Mouse (Mus musculus): Measurements from ENCODE around the gene Setdb2. TPM values are rescaled to one million over a fixed set of nuclear protein-coding genes. Genes with fewer than 3 reads are reported as not detected.

The Setdb2 gene
- 7.1 and 9.6 TPM in 2 replicates for polyA plus RNA-seq (2015; fragmentation: Nextera tagmentation; extraction: Ambion mirVana)

- peak; percentile 100 for ATAC-seq
- peak within 1 kb of the TSS; percentile 48 for H3K27ac ChIP-seq (ENCODE audit: low read length)
- H3K36me3 ChIP-seq (ENCODE audit: control insufficient read depth, insufficient read depth): no peaks in the 10 kb centered on the region
- peak within 1 kb of the TSS; percentile 78 for H3K4me3 ChIP-seq (replicated peaks; ENCODE audit: low read length)
- no peaks in the 10 kb centered on the region for H3K27me3 ChIP-seq (replicated peaks; ENCODE audit: control insufficient read depth, insufficient read depth, low read length)
- WGBS: under 1% methylated on average over 66 of the region's 66 CpGs
- H3K4me2 ChIP-seq (ENCODE audit: low read length): peak within 1 kb of the TSS; percentile 95
- no peaks in the 10 kb centered on the region for H3K9me3 ChIP-seq (ENCODE audit: control insufficient read depth, low read length)
- H3K9ac ChIP-seq (replicated peaks; ENCODE audit: low read depth, low read length): peak within 1 kb of the TSS; percentile 75
- H3K4me1 ChIP-seq (replicated peaks; ENCODE audit: control insufficient read depth, insufficient read depth, low read length): peaks cover 10% of the 10 kb centered on the region
Observed at GRCm38 (mm10) chr14:59440558-59441471, at the start of gene Setdb2, which contains the start of gene Cab39l. Gene Setdb2 (minus strand): TSS chr14:59440884. Gene Cab39l (plus strand): TSS chr14:59440972.

- Histone ChIP-seq H3K4me1 (replicated peaks; ENCODE audit: control insufficient read depth, insufficient read depth, low read length) (no peaks in the 10 kb centered on the region), H3K36me3 (ENCODE audit: control insufficient read depth, insufficient read depth) (no peaks in the 10 kb centered on the region), H3K4me3 (replicated peaks; ENCODE audit: low read length) (no peak overlapping the region), H3K27ac (ENCODE audit: low read length) (no peak overlapping the region), H3K9ac (replicated peaks; ENCODE audit: low read depth, low read length) (no peak overlapping the region), H3K9me3 (ENCODE audit: control insufficient read depth, low read length) (no peaks in the 10 kb centered on the region), H3K4me2 (ENCODE audit: low read length) (no peak overlapping the region), H3K27me3 (replicated peaks; ENCODE audit: control insufficient read depth, insufficient read depth, low read length) (no peaks in the 10 kb centered on the region)
- 93% methylated on average over 4 of the region's 4 CpGs for WGBS
- no peak for ATAC-seq
Observed at GRCm38 (mm10) chr14:59485247-59485810, 44.6 kb upstream of the Setdb2 start.

- H3K4me2 ChIP-seq (ENCODE audit: low read length): no peak overlapping the region
- H3K27me3 ChIP-seq (replicated peaks; ENCODE audit: control insufficient read depth, insufficient read depth, low read length): no peaks in the 10 kb centered on the region
- no peak for ATAC-seq
- no peak overlapping the region for H3K4me3 ChIP-seq (replicated peaks; ENCODE audit: low read length)
- no peaks in the 10 kb centered on the region for H3K9me3 ChIP-seq (ENCODE audit: control insufficient read depth, low read length)
- H3K4me1 ChIP-seq (replicated peaks; ENCODE audit: control insufficient read depth, insufficient read depth, low read length): no peaks in the 10 kb centered on the region
- no peak overlapping the region for H3K27ac ChIP-seq (ENCODE audit: low read length)
- 72% methylated on average over 6 of the region's 6 CpGs for WGBS
- no peak overlapping the region for H3K9ac ChIP-seq (replicated peaks; ENCODE audit: low read depth, low read length)
- H3K36me3 ChIP-seq (ENCODE audit: control insufficient read depth, insufficient read depth): no peaks in the 10 kb centered on the region
Observed at GRCm38 (mm10) chr14:59478699-59479098, 38.0 kb upstream of the Setdb2 start.

- no peak for ATAC-seq
- no peaks in the 10 kb centered on the region for H3K4me1 ChIP-seq (replicated peaks; ENCODE audit: control insufficient read depth, insufficient read depth, low read length)
- no peaks in the 10 kb centered on the region for H3K9me3 ChIP-seq (ENCODE audit: control insufficient read depth, low read length)
- no peaks in the 10 kb centered on the region for H3K36me3 ChIP-seq (ENCODE audit: control insufficient read depth, insufficient read depth)
- no peaks in the 10 kb centered on the region for H3K27me3 ChIP-seq (replicated peaks; ENCODE audit: control insufficient read depth, insufficient read depth, low read length)
- no peak overlapping the region for H3K4me2 ChIP-seq (ENCODE audit: low read length)
- no peak overlapping the region for H3K9ac ChIP-seq (replicated peaks; ENCODE audit: low read depth, low read length)
- no peak overlapping the region for H3K4me3 ChIP-seq (replicated peaks; ENCODE audit: low read length)
- WGBS: 82% methylated on average over 1 of the region's 1 CpGs
- no peak overlapping the region for H3K27ac ChIP-seq (ENCODE audit: low read length)
Observed at GRCm38 (mm10) chr14:59470781-59471180, 30.1 kb upstream of the Setdb2 start.

GRCm38 (mm10) chr14:59467798-59468197 is 27.1 kb upstream of the Setdb2 start:
- Histone ChIP-seq H3K9ac (replicated peaks; ENCODE audit: low read depth, low read length) (no peak overlapping the region), H3K4me2 (ENCODE audit: low read length) (no peak overlapping the region), H3K27ac (ENCODE audit: low read length) (no peak overlapping the region), H3K9me3 (ENCODE audit: control insufficient read depth, low read length) (no peaks in the 10 kb centered on the region), H3K4me3 (replicated peaks; ENCODE audit: low read length) (no peak overlapping the region), H3K4me1 (replicated peaks; ENCODE audit: control insufficient read depth, insufficient read depth, low read length) (no peaks in the 10 kb centered on the region), H3K27me3 (replicated peaks; ENCODE audit: control insufficient read depth, insufficient read depth, low read length) (no peaks in the 10 kb centered on the region), H3K36me3 (ENCODE audit: control insufficient read depth, insufficient read depth) (no peaks in the 10 kb centered on the region)
- ATAC-seq: no peak
- 74% methylated on average over 1 of the region's 1 CpGs for WGBS

GRCm38 (mm10) chr14:59466503-59466902 is 25.8 kb upstream of the Setdb2 start:
- Histone ChIP-seq H3K9ac (replicated peaks; ENCODE audit: low read depth, low read length) (no peak overlapping the region), H3K4me1 (replicated peaks; ENCODE audit: control insufficient read depth, insufficient read depth, low read length) (no peaks in the 10 kb centered on the region)

GRCm38 (mm10) chr14:59447981-59448380 is 7.3 kb upstream of the Setdb2 start:
- no peaks in the 10 kb centered on the region for H3K36me3 ChIP-seq (ENCODE audit: control insufficient read depth, insufficient read depth)
- no peak overlapping the region for H3K9ac ChIP-seq (replicated peaks; ENCODE audit: low read depth, low read length)
- H3K27ac ChIP-seq (ENCODE audit: low read length): no peak overlapping the region
- no peaks in the 10 kb centered on the region for H3K4me1 ChIP-seq (replicated peaks; ENCODE audit: control insufficient read depth, insufficient read depth, low read length)
- no peaks in the 10 kb centered on the region for H3K27me3 ChIP-seq (replicated peaks; ENCODE audit: control insufficient read depth, insufficient read depth, low read length)
- H3K9me3 ChIP-seq (ENCODE audit: control insufficient read depth, low read length): 0 out of 2 replicates have a peak, but pooled peaks cover 4% of the 10 kb centered on the region
- no peak for ATAC-seq
- H3K4me2 ChIP-seq (ENCODE audit: low read length): no peak overlapping the region
- H3K4me3 ChIP-seq (replicated peaks; ENCODE audit: low read length): no peak overlapping the region

More at GRCm38 (mm10) chr14:59466503-59466902, 25.8 kb upstream of the Setdb2 start:
- WGBS: 93% methylated on average over 2 of the region's 2 CpGs
- no peaks in the 10 kb centered on the region for H3K27me3 ChIP-seq (replicated peaks; ENCODE audit: control insufficient read depth, insufficient read depth, low read length)
- H3K9me3 ChIP-seq (ENCODE audit: control insufficient read depth, low read length): no peaks in the 10 kb centered on the region
- ATAC-seq: no peak
- H3K4me3 ChIP-seq (replicated peaks; ENCODE audit: low read length): no peak overlapping the region
- no peak overlapping the region for H3K27ac ChIP-seq (ENCODE audit: low read length)
- no peaks in the 10 kb centered on the region for H3K36me3 ChIP-seq (ENCODE audit: control insufficient read depth, insufficient read depth)
- H3K4me2 ChIP-seq (ENCODE audit: low read length): no peak overlapping the region

- peaks cover 3% of the 10 kb centered on the region for H3K4me1 ChIP-seq (replicated peaks; ENCODE audit: control insufficient read depth, insufficient read depth, low read length)
- 70% methylated on average over 1 of the region's 1 CpGs for WGBS
- H3K4me2 ChIP-seq (ENCODE audit: low read length): no peak overlapping the region
- no peak for ATAC-seq
- H3K9me3 ChIP-seq (ENCODE audit: control insufficient read depth, low read length): 0 out of 2 replicates have a peak, but pooled peaks cover 4% of the 10 kb centered on the region
- no peak overlapping the region for H3K27ac ChIP-seq (ENCODE audit: low read length)
- H3K4me3 ChIP-seq (replicated peaks; ENCODE audit: low read length): no peak overlapping the region
- no peaks in the 10 kb centered on the region for H3K27me3 ChIP-seq (replicated peaks; ENCODE audit: control insufficient read depth, insufficient read depth, low read length)
- H3K36me3 ChIP-seq (ENCODE audit: control insufficient read depth, insufficient read depth): no peaks in the 10 kb centered on the region
- no peak overlapping the region for H3K9ac ChIP-seq (replicated peaks; ENCODE audit: low read depth, low read length)
Observed at GRCm38 (mm10) chr14:59445421-59445820, 4.7 kb upstream of the Setdb2 start.

GRCm38 (mm10) chr14:59441472-59441805 is 755 bp upstream of the Setdb2 start:
- Histone ChIP-seq H3K27me3 (replicated peaks; ENCODE audit: control insufficient read depth, insufficient read depth, low read length) (no peaks in the 10 kb centered on the region), H3K4me2 (ENCODE audit: low read length) (peak overlapping the region; percentile 95), H3K9me3 (ENCODE audit: control insufficient read depth, low read length) (no peaks in the 10 kb centered on the region), H3K9ac (replicated peaks; ENCODE audit: low read depth, low read length) (peak overlapping the region; percentile 75), H3K4me1 (replicated peaks; ENCODE audit: control insufficient read depth, insufficient read depth, low read length) (peaks cover 10% of the 10 kb centered on the region), H3K4me3 (replicated peaks; ENCODE audit: low read length) (peak overlapping the region; percentile 78), H3K27ac (ENCODE audit: low read length) (no peak overlapping the region), H3K36me3 (ENCODE audit: control insufficient read depth, insufficient read depth) (no peaks in the 10 kb centered on the region)
- ATAC-seq: no peak
- 8% methylated on average over 6 of the region's 6 CpGs for WGBS

Measured in forebrain, embryonic 16.5 days (tissue).